Mouse (Mus musculus) liver, embryonic 14 days (tissue): ENCODE results near the gene Usp20. TPM values are rescaled to one million over a fixed set of nuclear protein-coding genes. Genes with fewer than 3 reads are reported as not detected.

Source experiments
- polyA plus RNA-seq: library from polyadenylated mRNA; depleted of rRNA; stranded (reverse); fragments of >200 nt; gene quantifications from 2 replicates; pipeline ENCODE4 v1.2.3, GENCODE M21; 2012; rRNA removed

The Usp20 gene
- 2.3 and 2.8 TPM in 2 replicates for polyA plus RNA-seq

GRCm38 (mm10) chr2:30981790-30982513, at the start of gene Usp20, which contains the start of gene BC005624:
Usp20 (plus strand) TSS chr2:30982279.
BC005624 (minus strand) TSS chr2:30982201.

GRCm38 (mm10) chr2:30952824-30953490, 29.1 kb upstream of the Usp20 start, which contains the start of gene Tor1b:
Tor1b (plus strand) TSS chr2:30952959.

GRCm38 (mm10) chr2:30967352-30968327, 14.4 kb upstream of the Usp20 start, which contains the start of gene Tor1a:
Tor1a (minus strand) TSS chr2:30967933.

Other genes with a start within 250 kb of the Usp20 start
- gene 1700001O22Rik, start 178.6 kb upstream of the Usp20 start, polyA plus RNA-seq, result 0.05 and 0.06 TPM in 2 replicates
- 13.4 and 15.6 TPM in 2 replicates for gene Ntmt1, start 174.5 kb upstream of the Usp20 start, polyA plus RNA-seq
- gene Asb6, start 151.9 kb upstream of the Usp20 start, polyA plus RNA-seq, result 22.5 and 26.0 TPM in 2 replicates
- gene Prrx2, start 147.3 kb upstream of the Usp20 start, polyA plus RNA-seq, result 0.41 and 0.71 TPM in 2 replicates
- gene Ptges, start 52.4 kb upstream of the Usp20 start, polyA plus RNA-seq, result 0.11 and 0.12 TPM in 2 replicates
- gene Tor1b, start 29.3 kb upstream of the Usp20 start, polyA plus RNA-seq, result 14.1 and 16.4 TPM in 2 replicates
- gene Tor1a, start 14.3 kb upstream of the Usp20 start, polyA plus RNA-seq, result 24.6 and 30.5 TPM in 2 replicates
- gene BC005624, start 78 bp upstream of the Usp20 start, polyA plus RNA-seq, result 26.6 and 28.3 TPM in 2 replicates
- 6.8 and 7.6 TPM in 2 replicates for gene Fnbp1, start 159.7 kb downstream of the Usp20 start, polyA plus RNA-seq
- gene Gpr107, start 170.0 kb downstream of the Usp20 start, polyA plus RNA-seq, result 5.4 and 5.9 TPM in 2 replicates